Mouse (Mus musculus) hindbrain, embryonic 16.5 days (tissue): ENCODE measurements at regions not wholly inside any gene's neighbourhood (a gene's known extent, or its start where the extent isn't known, plus 50 kb on each side); places are given as distances from the start of the nearest gene placed in this dataset.
A peak's percentile ranks its signal among the peaks of the same experiment; 100 is the strongest.

Experiments
- ATAC-seq: fragments of 200-750 bp; cut with Nextera tagmentation; 2 replicates; pipeline ENCODE4 v1.8.0; 2017; ENCODE audit warnings: moderate TSS enrichment, moderate library complexity
- H3K27ac ChIP-seq: fragments of 300-500 bp; sonication (generic); 2 replicates; pipeline ENCODE4 v1.5.1; 2014; ENCODE audit warnings: low read depth, mild to moderate bottlenecking, control low read depth, low read length, moderate library complexity
- H3K27me3 ChIP-seq: fragments of 300-500 bp; sonication (generic); replicated peaks from 2 replicates; pipeline ENCODE4 v1.6.1; 2014; ENCODE audit warnings: low read length; ENCODE audit not compliant: control insufficient read depth, insufficient read depth
- H3K36me3 ChIP-seq: fragments of 300-500 bp; sonication (generic); 2 replicates; pipeline ENCODE4 v1.6.1; 2014; ENCODE audit warnings: mild to moderate bottlenecking, low read length, moderate library complexity, mixed read lengths; ENCODE audit not compliant: control insufficient read depth, insufficient read depth
- H3K4me1 ChIP-seq: fragments of 300-500 bp; sonication (generic); 2 replicates; pipeline ENCODE4 v1.6.1; 2014; ENCODE audit warnings: low read depth, low read length; ENCODE audit not compliant: control insufficient read depth, insufficient read depth
- H3K4me2 ChIP-seq: fragments of 300-500 bp; sonication (generic); 2 replicates; pipeline ENCODE4 v1.6.1; 2014; ENCODE audit warnings: mild to moderate bottlenecking, low read length, control low read depth, moderate library complexity
- H3K4me3 ChIP-seq: fragments of 300-500 bp; sonication (generic); 2 replicates; pipeline ENCODE4 v1.5.1; 2014; ENCODE audit warnings: mild to moderate bottlenecking, low read length, control low read depth, moderate library complexity
- H3K9ac ChIP-seq: fragments of 300-500 bp; sonication (generic); 2 replicates; pipeline ENCODE4 v1.6.1; 2014; ENCODE audit warnings: low read depth, mild to moderate bottlenecking, control low read depth, low read length, moderate library complexity
- H3K9me3 ChIP-seq: fragments of 300-500 bp; sonication (generic); 2 replicates; pipeline ENCODE4 v1.6.1; 2014; ENCODE audit warnings: mild to moderate bottlenecking, low read length, moderate library complexity; ENCODE audit not compliant: control insufficient read depth
- WGBS: fragments of 180-500 bp; shearing (Covaris S2); extraction: QIAGEN DNeasy Blood & Tissue Kit; methylation state at CpG from one replicate; pipeline ENCODE4 v1.1.7; 2014; 5-methylcytosine and 5-hydroxymethylcytosine counted together

GRCm38 (mm10) chr16:85624505-85624904 is 71.3 kb upstream of the Cyyr1 start:
- ATAC-seq, result no peak
- Histone ChIP-seq H3K9ac (no peak overlapping the region), H3K4me3 (no peak overlapping the region), H3K4me2 (no peak overlapping the region), H3K36me3 (no peaks in the 10 kb centered on the region), H3K9me3 (no peaks in the 10 kb centered on the region), H3K27ac (no peak overlapping the region), H3K27me3 (no peaks in the 10 kb centered on the region), H3K4me1 (no peaks in the 10 kb centered on the region)
- WGBS, result 46% methylated on average over 8 of the region's 8 CpGs

GRCm38 (mm10) chr16:85604089-85604488 is 50.9 kb upstream of the Cyyr1 start:
- WGBS, result 76% methylated on average over 2 of the region's 2 CpGs
- ATAC-seq, result 0 out of 2 replicates have a peak, but pooled peaks have one; percentile 24
- Histone ChIP-seq H3K36me3 (no peaks in the 10 kb centered on the region), H3K4me1 (no peaks in the 10 kb centered on the region), H3K9me3 (no peaks in the 10 kb centered on the region), H3K4me2 (no peak overlapping the region), H3K9ac (no peak overlapping the region), H3K27me3 (no peaks in the 10 kb centered on the region), H3K4me3 (no peak overlapping the region), H3K27ac (no peak overlapping the region)
